Mouse (Mus musculus) liver, embryonic 14.5 days (tissue): ENCODE measurements around the gene Agtr2. TPM values are rescaled to one million over a fixed set of nuclear protein-coding genes. Genes with fewer than 3 reads are reported as not detected.

Experiments used
- ATAC-seq: fragments of 200-750 bp; cut with Nextera tagmentation; 2 replicates; pipeline ENCODE4 v1.8.0; 2017; ENCODE audit warnings: moderate number of reproducible peaks, mild to moderate bottlenecking, moderate library complexity; ENCODE audit not compliant: insufficient read depth
- DNase-seq, 3 experiments: peaks; one replicate each; pipeline ENCODE4 v3.0.0-alpha.2; 2012 to 2013; ENCODE audit warnings: low read depth in 3 of 3, low spot score in 3 of 3
- H3K27ac ChIP-seq: fragments of 300-500 bp; sonication (generic); 2 replicates; pipeline ENCODE4 v1.5.1; 2014; ENCODE audit warnings: moderate library complexity, mild to moderate bottlenecking, control low read depth, inconsistent platforms
- H3K27me3 ChIP-seq: fragments of 300-500 bp; sonication (generic); 2 replicates; pipeline ENCODE4 v1.6.1; 2014; ENCODE audit warnings: mild to moderate bottlenecking, low read length, moderate library complexity; ENCODE audit not compliant: control insufficient read depth, insufficient read depth
- H3K36me3 ChIP-seq: fragments of 300-500 bp; sonication (generic); replicated peaks from 2 replicates; pipeline ENCODE4 v1.6.1; 2014; ENCODE audit warnings: low read depth; ENCODE audit not compliant: control insufficient read depth, insufficient read depth
- H3K4me1 ChIP-seq, 2 experiments: fragments of 200-500 bp in 1 of 2; fragments of 300-500 bp in 1 of 2; sonication (generic) in 1 of 2; replicated peaks; 2 replicates each; pipeline ENCODE4 v1.6.1; 2012 to 2014; ENCODE audit warnings: antibody characterized with exemption in 1 of 2, inconsistent platforms in 1 of 2, low read length in 1 of 2; ENCODE audit not compliant: control insufficient read depth in 2 of 2, insufficient read depth in 2 of 2
- H3K4me2 ChIP-seq: fragments of 300-500 bp; sonication (generic); 2 replicates; pipeline ENCODE4 v1.6.1; 2014; ENCODE audit warnings: low read depth, mild to moderate bottlenecking, control low read depth, moderate library complexity
- H3K4me3 ChIP-seq, 2 experiments: fragments of 200-500 bp in 1 of 2; fragments of 300-500 bp in 1 of 2; sonication (generic) in 1 of 2; 2 replicates each; pipeline ENCODE4 v1.5.1; 2012 to 2014; ENCODE audit warnings: low read depth in 2 of 2, low read length in 2 of 2, mild to moderate bottlenecking in 2 of 2, control low read depth in 1 of 2, inconsistent platforms in 1 of 2, moderate library complexity in 1 of 2; ENCODE audit not compliant: insufficient read depth in 1 of 2
- H3K9ac ChIP-seq: fragments of 300-500 bp; sonication (generic); replicated peaks from 2 replicates; pipeline ENCODE4 v1.6.1; 2014; ENCODE audit warnings: mild to moderate bottlenecking, control low read depth, moderate library complexity
- H3K9me3 ChIP-seq: fragments of 300-500 bp; sonication (generic); 2 replicates; pipeline ENCODE4 v1.6.1; 2016; ENCODE audit warnings: low read length, mixed read lengths; ENCODE audit not compliant: control insufficient read depth
- CTCF ChIP-seq: IDR thresholded peaks from 2 replicates; pipeline ENCODE4 v1.5.1; 2016; ENCODE audit warnings: antibody characterized with exemption, low read depth, control low read depth
- EP300 ChIP-seq: IDR thresholded peaks from 2 replicates; pipeline ENCODE4 v1.6.1; 2016; ENCODE audit warnings: antibody characterized with exemption, low read depth
- WGBS: fragments of 180-500 bp; shearing (Covaris S2); extraction: QIAGEN DNeasy Blood & Tissue Kit; methylation state at CpG from one replicate; pipeline ENCODE4 v1.1.7; 2014; ENCODE audit not compliant: insufficient replicate concordance; 5-methylcytosine and 5-hydroxymethylcytosine counted together
- polyA plus RNA-seq, 2 experiments: library from polyadenylated mRNA; depleted of rRNA in 1 of 2; stranded (reverse) in 1 of 2; unstranded in 1 of 2; fragments of >200 nt; fragmentation: Nextera tagmentation in 1 of 2; extraction: Ambion mirVana in 1 of 2; gene quantifications; 2 replicates each; pipeline versions ENCODE4 v1.2.1 to v1.2.3; 2012 to 2014

Gene Agtr2
- polyA plus RNA-seq, 2 experiments: 0.13 to 0.22 TPM

GRCm38 (mm10) chrX:21522590-21522989 is 38.2 kb downstream of the Agtr2 start:
- no peak for DNase-seq
- no peak for ATAC-seq
- Histone ChIP-seq H3K4me3 (no peak overlapping the region), H3K27ac (no peak overlapping the region), H3K9ac (no peak overlapping the region), H3K27me3 (no peaks in the 10 kb centered on the region), H3K4me1 (no peaks in the 10 kb centered on the region), H3K36me3 (no peaks in the 10 kb centered on the region), H3K9me3 (no peaks in the 10 kb centered on the region), H3K4me2 (no peak overlapping the region)
- TF ChIP-seq EP300: no peak
- no peak for TF ChIP-seq CTCF
- WGBS: 45% methylated on average over 4 of the region's 4 CpGs

Other genes starting within 250 kb of the Agtr2 start
- not detected in 2 replicates for gene Slc6a14, start 230.4 kb downstream of the Agtr2 start, polyA plus RNA-seq (2012; rRNA removed)
- gene Slc6a14, start 230.4 kb downstream of the Agtr2 start, polyA plus RNA-seq (2014; fragmentation: Nextera tagmentation; extraction: Ambion mirVana): not detected in 2 replicates